Comparison of ENCODE assay signal across 7 mouse cellular contexts in the genomic region with DNA sequence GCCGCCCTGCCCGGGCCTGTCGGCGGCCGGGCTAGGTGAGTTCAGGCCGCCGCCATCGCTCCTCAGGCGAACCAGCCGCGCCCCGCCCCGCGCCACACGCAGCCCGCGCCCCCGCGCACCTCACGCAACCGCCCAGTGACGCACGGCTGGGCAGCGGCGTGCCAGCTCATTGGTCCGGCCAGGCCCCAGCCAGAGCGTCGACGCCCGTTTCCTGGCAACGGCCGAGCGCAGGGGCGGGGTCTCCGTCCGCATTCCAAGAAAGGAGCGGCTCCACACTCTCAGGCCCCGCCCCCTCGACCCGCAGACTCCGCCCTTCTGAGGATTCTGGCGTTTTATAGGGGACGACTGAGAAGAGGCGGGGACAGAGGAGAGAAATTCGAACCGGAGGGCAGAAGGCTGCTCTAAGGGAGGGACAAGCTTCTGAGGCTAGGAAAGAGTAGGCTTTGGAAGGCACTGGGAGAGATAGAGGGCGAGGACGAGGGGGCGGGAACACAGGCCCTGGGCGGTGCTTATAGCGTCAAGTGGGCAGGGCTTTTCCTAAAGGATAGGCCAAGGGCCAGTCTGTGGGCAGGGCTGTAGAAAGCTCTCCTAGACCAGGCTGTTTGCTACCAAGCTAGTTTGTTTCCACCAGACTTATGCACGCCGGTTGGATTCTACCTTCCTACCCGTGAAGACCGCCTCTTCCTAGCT. TPM values are rescaled to one million over a fixed set of nuclear protein-coding genes. Genes with fewer than 3 reads are reported as not detected.
DNase-seq lines count a peak whose midpoint lies in the region; ATAC-seq and TF ChIP-seq lines count a peak whose summit lies in the region.

A gene (minus strand): TSS at position 120 of the 690 bp plus-strand sequence.

- TF ChIP-seq POLR2A in small intestine, adult 2 months (IDR thresholded peaks at IDR 0.05; ENCODE audit: low read depth, low read length): peak; percentile 56

- ATAC-seq in intestine, postnatal 0 days: peak; percentile 97
- peak; percentile 99 for ATAC-seq in midbrain, embryonic 12.5 days (ENCODE audit: low FRiP score, low read depth)

- H3K9me3 ChIP-seq in embryonic facial prominence, embryonic 10.5 days: no peaks in the 10 kb centered on the region
- H3K9me3 ChIP-seq in intestine, postnatal 0 days (ENCODE audit: control insufficient read depth): no peaks in the 10 kb centered on the region
- H3K9me3 ChIP-seq in midbrain, embryonic 12.5 days: no peaks in the 10 kb centered on the region

- intact Hi-C loops in left cerebral cortex, postnatal 4 days (cut with DNase I): no loop called here

- peak within 1 kb of the TSS; percentile 82 for H3K4me2 ChIP-seq in intestine, postnatal 0 days (replicated peaks; ENCODE audit: low read depth)
- H3K4me2 ChIP-seq in midbrain, embryonic 12.5 days (replicated peaks): peak within 1 kb of the TSS; percentile 87

- TF ChIP-seq CTCF in intestine, postnatal 0 days (IDR thresholded peaks at IDR 0.05; ENCODE audit: low read depth): no peak
- no peak for TF ChIP-seq CTCF in small intestine, adult 2 months (IDR thresholded peaks at IDR 0.05; ENCODE audit: extremely low read depth, insufficient read length, insufficient replicate concordance, low read depth, low read length)

- H3K36me3 ChIP-seq in embryonic facial prominence, embryonic 10.5 days (replicated peaks): peaks cover 6% of the 10 kb centered on the region
- H3K36me3 ChIP-seq in intestine, postnatal 0 days (ENCODE audit: control insufficient read depth, insufficient read depth): no peaks in the 10 kb centered on the region
- H3K36me3 ChIP-seq in midbrain, embryonic 12.5 days: no peaks in the 10 kb centered on the region
- no peaks in the 10 kb centered on the region for H3K36me3 ChIP-seq in small intestine, adult 2 months (ENCODE audit: control insufficient read depth, insufficient read depth, low read length)

- H3K4me3 ChIP-seq in embryonic facial prominence, embryonic 10.5 days: peak within 1 kb of the TSS; percentile 92
- H3K4me3 ChIP-seq in intestine, postnatal 0 days (ENCODE audit: low read depth, low read length): peak within 1 kb of the TSS; percentile 91
- H3K4me3 ChIP-seq in midbrain, embryonic 12.5 days: peak within 1 kb of the TSS; percentile 89
- peak within 1 kb of the TSS; percentile 81 for H3K4me3 ChIP-seq in small intestine, adult 2 months (ENCODE audit: low read depth, low read length)

- WGBS in embryonic facial prominence, embryonic 10.5 days: under 1% methylated on average over 55 of the region's 55 CpGs
- under 1% methylated on average over 55 of the region's 55 CpGs for WGBS in intestine, postnatal 0 days
- under 1% methylated on average over 55 of the region's 55 CpGs for WGBS in midbrain, embryonic 12.5 days
- WGBS in small intestine, adult 2 months: under 1% methylated on average over 55 of the region's 55 CpGs

- H3K27ac ChIP-seq in embryonic facial prominence, embryonic 10.5 days (replicated peaks): peak within 1 kb of the TSS; percentile 88
- H3K27ac ChIP-seq in intestine, postnatal 0 days (ENCODE audit: low read depth, low read length): peak within 1 kb of the TSS; percentile 84
- peak within 1 kb of the TSS; percentile 83 for H3K27ac ChIP-seq in midbrain, embryonic 12.5 days (replicated peaks)
- peak within 1 kb of the TSS; percentile 62 for H3K27ac ChIP-seq in small intestine, adult 2 months (ENCODE audit: insufficient read depth, low read depth, low read length)

- H3K9ac ChIP-seq in intestine, postnatal 0 days (ENCODE audit: low read depth, low read length): peak within 1 kb of the TSS; percentile 82
- H3K9ac ChIP-seq in midbrain, embryonic 12.5 days (replicated peaks): peak within 1 kb of the TSS; percentile 82

- H3K27me3 ChIP-seq in embryonic facial prominence, embryonic 10.5 days (replicated peaks; ENCODE audit: low read depth, poor library complexity, severe bottlenecking): no peaks in the 10 kb centered on the region
- H3K27me3 ChIP-seq in intestine, postnatal 0 days (replicated peaks; ENCODE audit: control insufficient read depth, insufficient read depth, low read length): no peaks in the 10 kb centered on the region
- no peaks in the 10 kb centered on the region for H3K27me3 ChIP-seq in midbrain, embryonic 12.5 days
- H3K27me3 ChIP-seq in small intestine, adult 2 months (ENCODE audit: control insufficient read depth, insufficient read depth, low read length): no peaks in the 10 kb centered on the region

- DNase-seq in adrenal gland, postnatal 10 days: peak; percentile 100
- peak; percentile 100 for DNase-seq in embryonic facial prominence, embryonic 10.5 days (ENCODE audit: low spot score)
- peak; percentile 88 for DNase-seq in gonadal fat pad, adult 2 months (ENCODE audit: low read depth)
- DNase-seq in left cerebral cortex, postnatal 4 days: peak; percentile 100

- H3K4me1 ChIP-seq in embryonic facial prominence, embryonic 10.5 days: peaks cover 16% of the 10 kb centered on the region
- no peaks in the 10 kb centered on the region; the same call in 1 of the 2 replicates for H3K4me1 ChIP-seq in intestine, postnatal 0 days (replicated peaks; ENCODE audit: control insufficient read depth, insufficient read depth, low read length)
- peaks cover 12% of the 10 kb centered on the region for H3K4me1 ChIP-seq in midbrain, embryonic 12.5 days
- H3K4me1 ChIP-seq in small intestine, adult 2 months (ENCODE audit: control insufficient read depth, insufficient read depth, insufficient read length, low read length): peaks cover 4% of the 10 kb centered on the region; the same call in 1 of the 2 replicates

RNA-seq across cellular contexts. Expression of the gene that starts here (rescaled TPM):
- 10 to 100 TPM; 24.3 to 29.4 TPM for total RNA-seq in adrenal gland, postnatal 10 days (2021)
- polyA plus RNA-seq in embryonic facial prominence, embryonic 10.5 days (2016; fragmentation: Nextera tagmentation; extraction: Ambion mirVana): 44.0 and 44.8 TPM in 2 replicates
- polyA plus RNA-seq in gonadal fat pad, adult 2 months (2012; rRNA removed): 49.3 and 50.2 TPM in 2 replicates
- polyA plus RNA-seq in intestine, postnatal 0 days (2015; fragmentation: Nextera tagmentation; extraction: Ambion mirVana): 30.5 and 36.9 TPM in 2 replicates
- 10 to 100 TPM; 49.9 to 56.6 TPM for total RNA-seq in left cerebral cortex, postnatal 4 days (2021)
- 41.8 and 46.2 TPM in 2 replicates for polyA plus RNA-seq in midbrain, embryonic 12.5 days (2016; fragmentation: Nextera tagmentation; extraction: Ambion mirVana)
- polyA plus RNA-seq in small intestine, adult 2 months (2012; rRNA removed): 48.0 and 102 TPM in 2 replicates

Comparison
In these comparisons a context has a peak if more than half of its experiments do, and no peak if none do; other contexts are left out.
1. Peak in every context shown above with its lines: DNase-seq, ATAC-seq, H3K4me3 ChIP-seq and H3K27ac ChIP-seq.